Mouse (Mus musculus) embryo, embryonic 10 days (tissue): ENCODE measurements around the gene Snx11.

Source experiments
- DNase-seq: peaks from one replicate; pipeline ENCODE4 v3.0.0-alpha.2; 2015; ENCODE audit warnings: low spot score

Snx11 gene

DNA sequence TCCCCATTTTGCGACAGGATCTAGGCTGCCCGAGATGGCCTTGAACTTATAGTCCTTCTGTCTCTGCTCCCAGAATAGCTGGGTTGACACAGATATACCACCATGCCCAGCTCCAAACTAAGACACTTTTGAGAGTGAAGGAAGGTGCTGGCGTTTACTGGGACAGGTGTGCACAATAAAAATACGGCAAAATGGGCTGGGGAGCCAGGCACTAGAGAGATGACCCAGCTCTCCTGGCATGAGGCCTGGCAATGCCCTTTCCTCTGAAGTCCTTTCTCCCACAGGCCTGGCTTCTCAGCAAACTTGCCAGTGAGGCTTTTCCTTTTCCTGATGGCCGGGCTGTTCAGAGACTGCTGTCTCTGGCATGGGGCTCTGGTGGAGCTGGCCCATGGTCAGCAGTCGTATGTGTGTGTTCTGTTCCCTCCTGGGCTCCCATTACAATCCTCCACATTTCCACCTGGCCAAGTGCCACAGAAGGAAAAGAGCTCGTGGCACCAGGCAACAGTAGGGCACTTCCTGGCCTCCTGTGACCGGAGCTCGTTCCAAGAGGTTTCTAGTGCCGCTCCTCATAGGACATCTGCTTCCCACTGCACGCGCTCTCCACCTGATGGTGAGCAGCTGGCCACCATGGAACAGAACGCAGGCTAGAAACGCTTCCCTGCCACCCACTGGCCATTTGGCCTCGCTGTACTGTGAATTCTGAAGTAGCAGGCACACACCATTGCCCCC, 14.5 kb downstream of the Snx11 start:
- no peak for DNase-seq

GRCm38 (mm10) chr11:96761984-96762383, 15.4 kb downstream of the Snx11 start:
- no peak for DNase-seq

DNA sequence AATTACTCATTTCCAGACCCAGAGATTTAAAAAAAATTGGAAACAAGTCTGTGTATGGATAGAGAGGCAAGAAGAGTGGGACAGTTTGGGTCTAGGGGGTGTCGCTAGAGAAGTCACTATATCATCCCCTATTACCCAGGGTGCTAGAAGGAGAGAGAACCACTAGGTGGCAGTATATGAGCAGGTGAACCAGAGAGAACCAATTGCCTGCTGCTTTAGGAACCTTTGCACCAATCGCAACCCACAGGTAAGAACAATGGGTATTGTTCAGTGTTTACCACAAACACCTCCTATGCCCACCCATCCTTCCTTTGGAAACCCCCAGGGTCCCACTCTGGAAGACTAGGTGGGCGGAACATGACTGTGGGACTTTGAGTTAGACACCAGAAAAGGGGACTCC, 17.3 kb downstream of the Snx11 start:
- peak; percentile 79 for DNase-seq

DNA sequence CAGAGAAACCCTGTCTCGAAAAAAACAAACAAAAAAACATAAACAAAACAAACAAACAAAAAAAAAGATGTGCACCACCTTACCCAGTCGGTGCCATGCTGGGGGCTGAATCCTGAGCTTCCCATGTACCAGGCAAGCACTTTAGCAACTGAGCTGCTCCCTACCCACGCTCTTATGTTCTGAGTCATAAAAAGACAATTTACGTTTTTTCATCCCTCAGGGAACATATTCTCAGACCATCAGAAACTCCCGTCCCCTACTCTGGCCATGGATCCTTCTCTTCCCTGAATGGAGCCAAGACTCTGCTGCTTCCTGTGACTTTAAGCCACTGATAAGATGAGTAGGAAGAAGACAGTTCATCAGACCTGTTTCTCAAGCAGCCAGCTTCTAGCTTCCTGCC, 19.0 kb downstream of the Snx11 start:
- DNase-seq, result no peak

DNA sequence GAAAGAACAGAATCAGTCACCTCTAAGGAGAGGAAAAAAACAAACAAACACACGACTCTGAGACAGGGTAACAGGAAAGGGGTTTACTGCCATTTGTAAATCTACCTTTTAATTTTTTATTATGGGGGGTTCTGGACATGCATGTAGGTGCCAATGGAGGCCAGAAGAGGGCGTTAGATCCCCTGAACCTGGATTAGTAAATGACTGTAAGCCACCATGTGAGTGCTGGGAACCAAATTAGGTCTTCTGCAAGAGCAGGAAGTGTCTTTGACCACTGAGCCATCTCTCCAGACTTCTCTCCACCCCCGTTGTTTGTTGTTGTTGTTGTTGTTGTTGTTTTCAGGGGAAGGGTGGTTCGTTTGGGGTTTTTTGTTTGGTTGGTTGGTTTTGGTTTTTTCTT, 19.9 kb downstream of the Snx11 start:
- DNase-seq, result no peak

GRCm38 (mm10) chr11:96755298-96755697, 22.1 kb downstream of the Snx11 start:
- no peak for DNase-seq

GRCm38 (mm10) chr11:96747555-96747954, 29.8 kb downstream of the Snx11 start:
- no peak for DNase-seq

DNA sequence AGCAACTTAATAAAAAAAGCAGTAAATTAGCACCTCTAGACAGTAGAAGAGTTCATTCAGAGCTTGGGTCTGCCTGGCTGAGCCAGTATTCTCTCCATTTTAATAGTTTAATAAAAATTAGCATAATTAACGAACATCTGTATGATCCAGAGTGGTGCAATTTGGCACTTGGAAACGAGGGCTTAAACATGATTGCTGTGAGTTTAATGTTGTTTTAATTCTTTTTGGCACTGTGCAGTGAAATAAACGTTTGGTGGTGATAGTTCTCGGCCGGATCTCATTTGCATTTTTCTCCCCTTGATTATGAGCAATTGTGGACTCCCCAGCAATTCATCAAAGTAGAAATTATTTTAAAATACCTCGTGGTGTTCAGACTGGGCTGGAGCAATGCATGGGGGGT, 30.7 kb downstream of the Snx11 start:
- no peak for DNase-seq

- no peak for DNase-seq
Measured at GRCm38 (mm10) chr11:96743891-96744290, 33.5 kb downstream of the Snx11 start.

DNA sequence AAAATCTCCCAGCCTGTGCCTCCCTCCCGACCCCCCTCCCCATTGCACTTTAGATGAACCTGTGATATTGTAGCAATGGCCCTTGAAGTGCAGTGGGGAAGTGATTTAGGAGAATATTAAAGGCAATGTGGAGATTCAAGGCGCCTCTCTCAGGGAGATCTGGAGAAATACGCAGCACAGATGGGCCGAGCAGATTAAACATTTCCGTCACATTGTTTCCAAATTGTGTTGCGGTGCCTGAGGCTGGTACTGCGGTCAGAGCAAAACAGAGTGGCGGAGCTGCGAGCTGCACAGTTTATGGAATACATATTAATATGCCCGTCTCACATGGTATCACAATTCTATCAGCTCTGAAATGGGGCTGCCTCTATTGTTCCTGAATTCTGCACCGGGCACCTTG, 34.4 kb downstream of the Snx11 start:
- no peak for DNase-seq

GRCm38 (mm10) chr11:96741995-96742394, 35.4 kb downstream of the Snx11 start:
- peak; percentile 57 for DNase-seq

- DNase-seq, result no peak
Measured at GRCm38 (mm10) chr11:96740796-96741195, 36.6 kb downstream of the Snx11 start.

DNA sequence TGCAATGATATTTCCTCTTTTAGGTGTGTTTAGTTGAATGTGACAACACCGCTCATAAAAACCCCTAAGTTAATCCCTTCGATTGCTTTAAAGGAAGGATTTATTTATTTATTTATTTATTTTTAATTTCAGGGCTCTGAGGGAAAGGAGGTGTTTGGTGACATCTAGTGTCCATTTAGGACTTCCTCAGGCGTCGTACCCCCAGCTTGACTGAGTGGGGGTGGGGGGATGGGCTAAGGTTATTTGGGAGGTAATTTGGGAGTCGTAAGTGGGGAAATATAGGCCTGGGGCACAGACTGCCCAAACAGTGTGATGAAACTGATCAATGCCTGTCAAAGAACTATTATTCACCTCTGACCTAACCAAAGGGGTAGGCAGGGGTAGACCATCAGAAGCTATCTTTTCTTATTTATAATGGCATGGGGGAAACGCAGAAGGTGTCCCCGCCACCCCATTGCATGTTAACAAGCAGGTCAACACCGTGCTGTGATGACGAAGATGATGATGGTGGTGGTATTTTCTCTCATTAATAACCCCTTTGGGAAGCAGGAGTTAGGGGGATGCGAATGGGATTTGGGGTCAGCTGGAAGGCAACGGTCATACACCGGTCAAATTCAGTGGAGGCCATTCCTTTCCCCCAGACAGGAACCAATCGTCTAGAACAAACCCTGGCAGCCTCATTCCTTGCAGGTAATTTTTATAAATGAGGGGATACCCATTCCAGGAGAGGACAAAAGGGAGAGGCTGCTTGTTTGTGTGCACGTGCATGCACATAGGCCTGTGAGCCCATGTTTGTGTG, 39.5 kb downstream of the Snx11 start:
- no peak for DNase-seq

DNA sequence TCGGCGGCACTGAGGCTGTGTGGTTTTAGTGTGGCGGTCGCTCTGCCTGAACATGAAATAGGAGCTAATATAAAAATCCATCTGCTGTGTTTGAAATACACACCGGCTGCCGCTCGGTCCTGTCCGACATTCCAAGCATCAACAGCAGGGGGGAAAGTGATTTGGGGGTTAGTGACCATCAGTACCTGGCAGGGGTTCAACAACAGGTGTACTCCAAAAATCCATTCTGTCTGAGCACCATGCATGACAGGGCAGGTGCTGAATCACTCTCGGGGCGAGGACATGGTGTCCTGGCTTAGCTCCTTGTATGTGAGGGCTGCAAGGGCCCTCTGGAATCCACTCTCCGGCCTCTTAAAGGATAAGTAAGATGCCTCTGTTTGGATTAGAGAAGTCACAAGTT, 41.0 kb downstream of the Snx11 start:
- DNase-seq, result no peak

GRCm38 (mm10) chr11:96735908-96736307, 41.5 kb downstream of the Snx11 start:
- DNase-seq, result peak; percentile 89

DNA sequence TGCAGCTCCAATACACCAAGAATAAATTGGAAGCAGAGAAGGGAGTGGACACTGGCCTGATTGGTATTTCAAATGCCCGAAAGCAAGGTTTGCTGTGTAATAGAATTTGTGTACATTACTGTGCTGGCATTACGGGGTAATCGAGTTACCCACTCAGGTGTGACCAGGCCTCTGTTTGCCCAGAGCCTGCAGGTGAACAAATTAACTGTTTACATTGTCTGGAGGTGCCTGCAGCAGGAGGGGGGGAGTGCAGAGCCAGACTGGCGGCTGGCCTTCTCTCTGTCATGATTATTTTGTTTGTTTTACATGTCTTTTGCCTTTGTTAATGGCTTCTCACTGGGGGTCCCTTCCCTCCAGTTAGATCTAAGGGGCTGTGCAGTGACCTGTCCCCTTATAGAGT, 44.7 kb downstream of the Snx11 start:
- DNase-seq, result no peak

- DNase-seq, result no peak
Measured at GRCm38 (mm10) chr11:96730327-96730726, 47.0 kb downstream of the Snx11 start.

DNA sequence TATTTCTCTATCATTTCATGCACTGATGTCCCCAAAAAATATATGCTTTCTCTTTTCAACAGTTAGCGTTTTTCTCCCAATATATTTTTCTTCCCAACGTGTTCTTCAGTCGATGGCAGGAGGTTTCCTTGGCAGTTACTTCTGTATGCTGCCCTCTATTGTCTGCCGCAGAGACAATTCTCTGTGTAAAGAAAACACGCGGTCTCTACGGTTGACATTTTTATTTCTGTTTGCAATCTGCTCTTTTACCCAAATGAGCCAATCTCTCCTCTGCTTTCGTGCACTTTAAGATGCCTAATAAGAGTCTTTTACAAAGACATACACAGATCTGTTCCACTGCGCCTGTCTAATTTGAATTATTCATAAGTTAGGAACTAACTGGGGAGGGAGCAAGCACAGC, 47.9 kb downstream of the Snx11 start:
- no peak for DNase-seq

GRCm38 (mm10) chr11:96728577-96728976, 48.8 kb downstream of the Snx11 start:
- no peak for DNase-seq

- no peak for DNase-seq
Measured at GRCm38 (mm10) chr11:96725833-96726232, 51.5 kb downstream of the Snx11 start.

DNA sequence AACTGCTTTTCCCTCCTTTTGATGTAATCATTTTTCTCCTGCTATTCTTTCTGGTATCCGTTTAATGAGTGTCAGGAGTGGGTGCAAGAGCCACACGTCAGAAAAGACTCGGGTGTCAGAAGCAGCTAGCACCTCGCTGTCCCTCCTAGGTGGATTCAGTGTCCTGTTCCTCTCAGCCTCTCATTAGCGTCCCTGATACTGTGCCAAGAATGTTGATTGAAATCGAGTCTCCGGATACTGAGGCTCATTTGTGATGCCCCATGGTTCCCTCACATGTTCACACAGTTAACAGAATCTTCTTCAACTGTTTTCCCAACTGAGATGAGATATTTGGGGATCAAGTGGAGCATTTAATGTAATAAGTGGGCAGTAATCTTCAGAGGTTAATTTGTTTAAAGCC, 58.8 kb downstream of the Snx11 start:
- DNase-seq, result no peak
